Mouse (Mus musculus): ENCODE data around the gene Tnxb. TPM values are rescaled to one million over a fixed set of nuclear protein-coding genes. Genes with fewer than 3 reads are reported as not detected.

Tnxb gene
- total and polyA plus RNA-seq, 3 experiments = under 0.01 to 0.08 TPM; not detected in 1

GRCm38 (mm10) chr17:34761471-34761870 is 91.1 kb downstream of the Tnxb start:
- Histone ChIP-seq H3K27me3 (ENCODE audit: insufficient read depth, low read length) (no peaks in the 10 kb centered on the region), H3K9me3 (replicated peaks) (no peaks in the 10 kb centered on the region), H3K36me3 (replicated peaks) (no peaks in the 10 kb centered on the region), H3K4me1 (ENCODE audit: insufficient read depth, low read depth, low read length) (no peaks in the 10 kb centered on the region), H3K4me3 (ENCODE audit: low read depth, low read length) (no peak overlapping the region)
- DNase-seq (ENCODE audit: low spot score) (no peak), ATAC-seq (ENCODE audit: extremely low read depth, insufficient number of reproducible peaks, low FRiP score, poor library complexity, severe bottlenecking) (no peak)
- TF ChIP-seq CTCF (IDR thresholded peaks at IDR 0.05; ENCODE audit: low read depth, low read length) (no peak), GATA2 (IDR thresholded peaks at IDR 0.05; ENCODE audit: borderline replicate concordance, low read depth, low read length) (no peak), TAL1 (conservative IDR thresholded peaks at IDR 0.05; ENCODE audit: low read depth, low read length) (no peak), GATA1 (IDR thresholded peaks at IDR 0.05; ENCODE audit: borderline replicate concordance, low read length) (no peak), POLR2AphosphoS5 (IDR thresholded peaks at IDR 0.05; ENCODE audit: insufficient replicate concordance, low read depth, low read length) (no peak)

Other genes with a start within 250 kb of the Tnxb start
Only the 20 nearest of the 25 such genes appear.
- gene Btnl4, start 193.2 kb upstream of the Tnxb start, total RNA-seq (2014; fragmentation: Nextera tagmentation) = not detected in 2 replicates
- 0.22 TPM in 1 of 2 replicates, not detected in the other for gene Btnl4, start 193.2 kb upstream of the Tnxb start, total RNA-seq (2017)
- gene Btnl4, start 193.2 kb upstream of the Tnxb start, polyA plus RNA-seq (2012) = not detected in 2 replicates
- gene Btnl6, start 153.2 kb upstream of the Tnxb start, total RNA-seq (2014; fragmentation: Nextera tagmentation) = not detected in 2 replicates
- gene Btnl6, start 153.2 kb upstream of the Tnxb start, total RNA-seq (2017) = 0.11 TPM in 1 of 2 replicates, not detected in the other
- not detected in 2 replicates for gene Btnl6, start 153.2 kb upstream of the Tnxb start, polyA plus RNA-seq (2012)
- 0.19 and 0.60 TPM in 2 replicates for gene Notch4, start 106.3 kb upstream of the Tnxb start, total RNA-seq (2014; fragmentation: Nextera tagmentation)
- 0.52 and 0.60 TPM in 2 replicates for gene Notch4, start 106.3 kb upstream of the Tnxb start, total RNA-seq (2017)
- 0.34 and 0.88 TPM in 2 replicates for gene Notch4, start 106.3 kb upstream of the Tnxb start, polyA plus RNA-seq (2012)
- gene Gpsm3, start 80.7 kb upstream of the Tnxb start, total RNA-seq (2014; fragmentation: Nextera tagmentation) = 86.3 and 99.5 TPM in 2 replicates
- 33.7 and 43.2 TPM in 2 replicates for gene Gpsm3, start 80.7 kb upstream of the Tnxb start, total RNA-seq (2017)
- 399 and 473 TPM in 2 replicates for gene Gpsm3, start 80.7 kb upstream of the Tnxb start, polyA plus RNA-seq (2012)
- gene Pbx2, start 79.3 kb upstream of the Tnxb start, total RNA-seq (2014; fragmentation: Nextera tagmentation) = 35.8 and 44.2 TPM in 2 replicates
- gene Pbx2, start 79.3 kb upstream of the Tnxb start, total RNA-seq (2017) = 25.1 and 39.6 TPM in 2 replicates
- 137 and 138 TPM in 2 replicates for gene Pbx2, start 79.3 kb upstream of the Tnxb start, polyA plus RNA-seq (2012)
- 1.9 and 2.2 TPM in 2 replicates for gene Ager, start 72.7 kb upstream of the Tnxb start, total RNA-seq (2014; fragmentation: Nextera tagmentation)
- gene Ager, start 72.7 kb upstream of the Tnxb start, total RNA-seq (2017) = 2.1 TPM in 2 replicates
- 5.7 and 6.5 TPM in 2 replicates for gene Ager, start 72.7 kb upstream of the Tnxb start, polyA plus RNA-seq (2012)
- gene Rnf5, start 66.8 kb upstream of the Tnxb start, total RNA-seq (2014; fragmentation: Nextera tagmentation) = 92.0 and 103 TPM in 2 replicates
- gene Rnf5, start 66.8 kb upstream of the Tnxb start, total RNA-seq (2017) = 17.4 and 17.7 TPM in 2 replicates
- gene Rnf5, start 66.8 kb upstream of the Tnxb start, polyA plus RNA-seq (2012) = 63.3 and 70.8 TPM in 2 replicates
- gene Agpat1, start 66.3 kb upstream of the Tnxb start, total RNA-seq (2014; fragmentation: Nextera tagmentation) = 96.3 and 96.4 TPM in 2 replicates
- gene Agpat1, start 66.3 kb upstream of the Tnxb start, total RNA-seq (2017) = 24.7 and 25.8 TPM in 2 replicates
- gene Agpat1, start 66.3 kb upstream of the Tnxb start, polyA plus RNA-seq (2012) = 163 and 165 TPM in 2 replicates
- 1.5 TPM in 1 of 2 replicates, not detected in the other for gene Egfl8, start 54.6 kb upstream of the Tnxb start, total RNA-seq (2014; fragmentation: Nextera tagmentation)
- 0.29 and 0.93 TPM in 2 replicates for gene Egfl8, start 54.6 kb upstream of the Tnxb start, total RNA-seq (2017)
- 0.80 and 1.1 TPM in 2 replicates for gene Egfl8, start 54.6 kb upstream of the Tnxb start, polyA plus RNA-seq (2012)
- 17.1 and 25.6 TPM in 2 replicates for gene Ppt2, start 42.0 kb upstream of the Tnxb start, total RNA-seq (2014; fragmentation: Nextera tagmentation)
- gene Ppt2, start 42.0 kb upstream of the Tnxb start, total RNA-seq (2017) = 5.5 and 5.8 TPM in 2 replicates
- 30.8 and 35.1 TPM in 2 replicates for gene Ppt2, start 42.0 kb upstream of the Tnxb start, polyA plus RNA-seq (2012)
- gene Prrt1, start 41.0 kb upstream of the Tnxb start, total RNA-seq (2014; fragmentation: Nextera tagmentation) = not detected in 2 replicates
- gene Prrt1, start 41.0 kb upstream of the Tnxb start, total RNA-seq (2017) = not detected in 2 replicates
- not detected in 2 replicates for gene Prrt1, start 41.0 kb upstream of the Tnxb start, polyA plus RNA-seq (2012)
- 1.6 and 4.7 TPM in 2 replicates for gene Fkbpl, start 25.8 kb upstream of the Tnxb start, total RNA-seq (2014; fragmentation: Nextera tagmentation)
- 11.9 and 22.1 TPM in 2 replicates for gene Fkbpl, start 25.8 kb upstream of the Tnxb start, total RNA-seq (2017)
- 6.5 and 7.8 TPM in 2 replicates for gene Fkbpl, start 25.8 kb upstream of the Tnxb start, polyA plus RNA-seq (2012)
- 20.5 and 23.0 TPM in 2 replicates for gene Atf6b, start 23.4 kb upstream of the Tnxb start, total RNA-seq (2014; fragmentation: Nextera tagmentation)
- gene Atf6b, start 23.4 kb upstream of the Tnxb start, total RNA-seq (2017) = 7.8 and 9.2 TPM in 2 replicates
- 89.0 and 103 TPM in 2 replicates for gene Atf6b, start 23.4 kb upstream of the Tnxb start, polyA plus RNA-seq (2012)
- gene C4b, start 73.3 kb downstream of the Tnxb start, total RNA-seq (2014; fragmentation: Nextera tagmentation) = not detected in 2 replicates
- 0.33 TPM in 1 of 2 replicates, not detected in the other for gene C4b, start 73.3 kb downstream of the Tnxb start, total RNA-seq (2017)
- gene C4b, start 73.3 kb downstream of the Tnxb start, polyA plus RNA-seq (2012) = not detected in 2 replicates
- not detected in 2 replicates for gene Cyp21a1, start 134.0 kb downstream of the Tnxb start, total RNA-seq (2014; fragmentation: Nextera tagmentation)
- not detected in 2 replicates for gene Cyp21a1, start 134.0 kb downstream of the Tnxb start, total RNA-seq (2017)
- not detected in 2 replicates for gene Cyp21a1, start 134.0 kb downstream of the Tnxb start, polyA plus RNA-seq (2012)
- 16.6 and 33.4 TPM in 2 replicates for gene Stk19, start 166.4 kb downstream of the Tnxb start, total RNA-seq (2014; fragmentation: Nextera tagmentation)
- gene Stk19, start 166.4 kb downstream of the Tnxb start, total RNA-seq (2017) = 19.6 and 23.1 TPM in 2 replicates
- gene Stk19, start 166.4 kb downstream of the Tnxb start, polyA plus RNA-seq (2012) = 47.6 and 50.2 TPM in 2 replicates
- 25.4 and 27.7 TPM in 2 replicates for gene Dxo, start 166.5 kb downstream of the Tnxb start, total RNA-seq (2014; fragmentation: Nextera tagmentation)
- gene Dxo, start 166.5 kb downstream of the Tnxb start, total RNA-seq (2017) = 18.2 and 22.7 TPM in 2 replicates
- 58.7 and 70.5 TPM in 2 replicates for gene Dxo, start 166.5 kb downstream of the Tnxb start, polyA plus RNA-seq (2012)
- 25.8 and 37.9 TPM in 2 replicates for gene Skiv2l, start 179.7 kb downstream of the Tnxb start, total RNA-seq (2014; fragmentation: Nextera tagmentation)
- gene Skiv2l, start 179.7 kb downstream of the Tnxb start, total RNA-seq (2017) = 43.6 and 45.3 TPM in 2 replicates
- gene Skiv2l, start 179.7 kb downstream of the Tnxb start, polyA plus RNA-seq (2012) = 48.8 and 54.7 TPM in 2 replicates
- 66.0 and 86.9 TPM in 2 replicates for gene Nelfe, start 179.9 kb downstream of the Tnxb start, total RNA-seq (2014; fragmentation: Nextera tagmentation)
- 36.9 and 40.4 TPM in 2 replicates for gene Nelfe, start 179.9 kb downstream of the Tnxb start, total RNA-seq (2017)
- 278 and 284 TPM in 2 replicates for gene Nelfe, start 179.9 kb downstream of the Tnxb start, polyA plus RNA-seq (2012)
- not detected in 2 replicates for gene Cfb, start 192.0 kb downstream of the Tnxb start, total RNA-seq (2014; fragmentation: Nextera tagmentation)
- not detected in 2 replicates for gene Cfb, start 192.0 kb downstream of the Tnxb start, total RNA-seq (2017)
- gene Cfb, start 192.0 kb downstream of the Tnxb start, polyA plus RNA-seq (2012) = not detected in 2 replicates

Data from G1E (cell line).